Mouse (Mus musculus) cerebellum, postnatal 36 days (tissue): ENCODE measurements at regions not wholly inside any gene's neighbourhood (a gene's known extent, or its start where the extent isn't known, plus 50 kb on each side); places are given as distances from the start of the nearest gene placed in this dataset.
A peak's percentile ranks its signal among the peaks of the same experiment; 100 is the strongest.

Source experiments
- DNase-seq, 2 experiments: peaks; one replicate each; pipeline ENCODE4 v3.0.0; 2021 to 2022; ENCODE audit warnings: mixed read lengths in 2 of 2

GRCm38 (mm10) chr14:58492118-58492517, 421.8 kb downstream of the Fgf9 start:
- DNase-seq = no peak

GRCm38 (mm10) chr14:58488803-58489202, 418.5 kb downstream of the Fgf9 start:
- no peak for DNase-seq

GRCm38 (mm10) chr14:58487836-58488235, 417.5 kb downstream of the Fgf9 start:
- no peak for DNase-seq

GRCm38 (mm10) chr14:58480454-58480853, 410.1 kb downstream of the Fgf9 start:
- no peak for DNase-seq

- no peak for DNase-seq
These were observed 400.3 kb downstream of the Fgf9 start for GRCm38 (mm10) chr14:58470678-58471077.

GRCm38 (mm10) chr14:58468451-58468850, 398.1 kb downstream of the Fgf9 start:
- no peak for DNase-seq

GRCm38 (mm10) chr14:58467856-58468255, 397.5 kb downstream of the Fgf9 start:
- no peak for DNase-seq

- DNase-seq = no peak
These were observed 376.5 kb downstream of the Fgf9 start for GRCm38 (mm10) chr14:58446776-58447354.

GRCm38 (mm10) chr14:58444496-58444895, 374.1 kb downstream of the Fgf9 start:
- DNase-seq = no peak

GRCm38 (mm10) chr14:58442501-58442900, 372.2 kb downstream of the Fgf9 start:
- DNase-seq = no peak

GRCm38 (mm10) chr14:58439963-58440362, 369.6 kb downstream of the Fgf9 start:
- DNase-seq = no peak

GRCm38 (mm10) chr14:58436096-58436495, 365.7 kb downstream of the Fgf9 start:
- DNase-seq = no peak

- no peak for DNase-seq
These were observed 356.1 kb downstream of the Fgf9 start for GRCm38 (mm10) chr14:58426472-58426871.

GRCm38 (mm10) chr14:58421904-58422303, 351.6 kb downstream of the Fgf9 start:
- no peak for DNase-seq

GRCm38 (mm10) chr14:58417545-58417944, 347.2 kb downstream of the Fgf9 start:
- DNase-seq = no peak

- no peak for DNase-seq
These were observed 321.8 kb downstream of the Fgf9 start for GRCm38 (mm10) chr14:58392055-58392726.

GRCm38 (mm10) chr14:58390741-58391140, 320.4 kb downstream of the Fgf9 start:
- no peak for DNase-seq

GRCm38 (mm10) chr14:58387348-58388000, 317.1 kb downstream of the Fgf9 start:
- DNase-seq = no peak

- peak in 1 of 2 experiments; percentile 10 for DNase-seq
These were observed 304.7 kb downstream of the Fgf9 start for GRCm38 (mm10) chr14:58375056-58375455.

GRCm38 (mm10) chr14:58356824-58357223, 286.5 kb downstream of the Fgf9 start:
- no peak for DNase-seq

GRCm38 (mm10) chr14:58352986-58353385, 282.6 kb downstream of the Fgf9 start:
- DNase-seq = no peak

GRCm38 (mm10) chr14:58336148-58336547, 265.8 kb downstream of the Fgf9 start:
- no peak for DNase-seq

- no peak for DNase-seq
These were observed 252.8 kb downstream of the Fgf9 start for GRCm38 (mm10) chr14:58323164-58323563.

- no peak for DNase-seq
These were observed 252.1 kb downstream of the Fgf9 start for GRCm38 (mm10) chr14:58322461-58322860.
